Mouse (Mus musculus) ES-E14 (cell line): ENCODE results near the gene Kptn.

ENCODE experiments used
- CHD2 ChIP-seq: IDR thresholded peaks from 2 replicates; pipeline ENCODE4 v1.6.1; 2014; ENCODE audit warnings: mild to moderate bottlenecking, low read depth, low read length, inconsistent platforms
- ZC3H11A ChIP-seq: IDR thresholded peaks from 2 replicates; pipeline ENCODE4 v1.6.1; 2012; ENCODE audit warnings: low read depth, mild to moderate bottlenecking, inconsistent platforms, low read length, borderline replicate concordance

DNA sequence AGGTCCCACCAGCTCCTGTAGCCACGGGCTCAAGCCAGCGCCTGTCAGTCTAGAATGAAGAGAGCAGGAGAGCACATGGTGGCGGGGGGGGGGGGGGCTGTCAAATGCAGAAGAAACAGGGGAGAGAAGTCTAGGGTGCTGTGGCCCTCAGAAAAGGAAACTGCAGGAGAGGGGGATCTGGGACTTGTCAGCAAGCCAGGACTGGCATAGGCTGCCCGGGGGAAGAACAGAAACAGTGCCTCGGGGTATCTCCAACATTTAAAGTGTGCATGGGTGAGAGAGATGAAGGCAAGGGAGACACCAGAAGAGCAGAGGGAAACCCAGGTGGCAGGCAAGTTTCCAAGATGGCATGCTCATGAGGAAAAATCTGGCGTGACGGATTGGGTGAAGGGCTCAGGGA is 42.3 kb downstream of the Kptn start:
- TF ChIP-seq ZC3H11A = no peak
- TF ChIP-seq CHD2 = no peak
